Mouse (Mus musculus) testis, adult 2 months (tissue): ENCODE data around the gene Patj. TPM values are rescaled to one million over a fixed set of nuclear protein-coding genes. Genes with fewer than 3 reads are reported as not detected.

Source experiments
- H3K27ac ChIP-seq: fragments of 200-500 bp; 2 replicates; pipeline ENCODE4 v1.5.1; 2012; ENCODE audit warnings: low read depth, low read length; ENCODE audit not compliant: control insufficient read depth, insufficient read depth
- H3K27me3 ChIP-seq: fragments of 200-500 bp; 2 replicates; pipeline ENCODE4 v1.6.1; 2012; ENCODE audit warnings: mild to moderate bottlenecking, low read length, moderate library complexity; ENCODE audit not compliant: control insufficient read depth, insufficient read depth
- H3K36me3 ChIP-seq: fragments of 200-500 bp; 2 replicates; pipeline ENCODE4 v1.6.1; 2012; ENCODE audit warnings: mild to moderate bottlenecking, low read length; ENCODE audit not compliant: control insufficient read depth, insufficient read depth
- H3K4me1 ChIP-seq: fragments of 200-500 bp; 2 replicates; pipeline ENCODE4 v1.6.1; 2012; ENCODE audit warnings: low read length; ENCODE audit not compliant: control insufficient read depth, insufficient read depth
- H3K4me3 ChIP-seq: fragments of 200-500 bp; 2 replicates; pipeline ENCODE4 v1.5.1; 2012; ENCODE audit warnings: low read depth, mild to moderate bottlenecking, low read length, moderate library complexity, mixed read lengths; ENCODE audit not compliant: control insufficient read depth
- CTCF ChIP-seq: fragments of 200-500 bp; IDR thresholded peaks from 2 replicates; pipeline ENCODE4 v1.5.1; 2012; ENCODE audit warnings: low read depth, mild to moderate bottlenecking, inconsistent platforms, low read length, moderate library complexity; ENCODE audit not compliant: control insufficient read depth, insufficient read depth, insufficient replicate concordance
- POLR2A ChIP-seq: fragments of 200-500 bp; IDR thresholded peaks from 2 replicates; pipeline ENCODE4 v1.6.1; 2012; ENCODE audit warnings: low read depth, mild to moderate bottlenecking, inconsistent platforms, low read length, moderate library complexity; ENCODE audit not compliant: control insufficient read depth
- polyA plus RNA-seq: library from polyadenylated mRNA; depleted of rRNA; stranded (reverse); fragments of >200 nt; gene quantifications from 2 replicates; pipeline ENCODE4 v1.2.3, GENCODE M21; 2012; rRNA removed

Gene Patj
- polyA plus RNA-seq, 1 experiment = 5.9 TPM

GRCm38 (mm10) chr4:98743906-98744210 is 348.3 kb downstream of the Patj start:
- Histone ChIP-seq H3K36me3 (no peaks in the 10 kb centered on the region), H3K4me1 (no peaks in the 10 kb centered on the region), H3K4me3 (no peak overlapping the region), H3K27ac (no peak overlapping the region), H3K27me3 (no peaks in the 10 kb centered on the region)
- TF ChIP-seq CTCF (no peak), POLR2A (no peak)

- H3K4me1 ChIP-seq = no peaks in the 10 kb centered on the region
- H3K4me3 ChIP-seq = no peak overlapping the region
- no peaks in the 10 kb centered on the region for H3K27me3 ChIP-seq
- TF ChIP-seq CTCF (no peak), POLR2A (no peak)
- no peak overlapping the region for H3K27ac ChIP-seq
- H3K36me3 ChIP-seq = no peaks in the 10 kb centered on the region
Measured at GRCm38 (mm10) chr4:98754456-98754855, 358.9 kb downstream of the Patj start.

- TF ChIP-seq CTCF (no peak), POLR2A (no peak)
- Histone ChIP-seq H3K4me1 (no peaks in the 10 kb centered on the region), H3K4me3 (no peak overlapping the region), H3K36me3 (no peaks in the 10 kb centered on the region), H3K27ac (no peak overlapping the region), H3K27me3 (no peaks in the 10 kb centered on the region)
Measured at GRCm38 (mm10) chr4:98756141-98756540, 360.6 kb downstream of the Patj start.

- no peak overlapping the region for H3K27ac ChIP-seq
- TF ChIP-seq CTCF = no peak
- no peak for TF ChIP-seq POLR2A
- H3K27me3 ChIP-seq = no peaks in the 10 kb centered on the region
- H3K36me3 ChIP-seq = no peaks in the 10 kb centered on the region
- no peaks in the 10 kb centered on the region for H3K4me1 ChIP-seq
- H3K4me3 ChIP-seq = no peak overlapping the region
Measured at GRCm38 (mm10) chr4:98758012-98758821, 362.6 kb downstream of the Patj start.

- H3K4me3 ChIP-seq = no peak overlapping the region
- no peak overlapping the region for H3K27ac ChIP-seq
- H3K36me3 ChIP-seq = no peaks in the 10 kb centered on the region
- no peaks in the 10 kb centered on the region for H3K4me1 ChIP-seq
- TF ChIP-seq CTCF (no peak), POLR2A (no peak)
- H3K27me3 ChIP-seq = no peaks in the 10 kb centered on the region
Measured at GRCm38 (mm10) chr4:98758872-98759518, 363.4 kb downstream of the Patj start.

GRCm38 (mm10) chr4:98767134-98768133 is 371.8 kb downstream of the Patj start:
- H3K4me1 ChIP-seq = no peaks in the 10 kb centered on the region
- TF ChIP-seq POLR2A (no peak), CTCF (no peak)
- no peak overlapping the region for H3K4me3 ChIP-seq
- H3K36me3 ChIP-seq = no peaks in the 10 kb centered on the region
- H3K27me3 ChIP-seq = no peaks in the 10 kb centered on the region
- no peak overlapping the region for H3K27ac ChIP-seq

Other genes starting within 250 kb of the Patj start
- gene Tm2d1, start 12.5 kb upstream of the Patj start, polyA plus RNA-seq = 8.0 and 11.0 TPM in 2 replicates